Mouse (Mus musculus): ENCODE data around the gene Gm37240.

- TF ChIP-seq POLR2A (IDR thresholded peaks at IDR 0.05; ENCODE audit: borderline replicate concordance, insufficient read depth, low read length) = no peak
- TF ChIP-seq CTCF (IDR thresholded peaks at IDR 0.05; ENCODE audit: borderline replicate concordance, insufficient read depth, low read depth, low read length) = no peak
Observed at GRCm38 (mm10) chr3:84529021-84529420, 1358.3 kb downstream of the Gm37240 start.
